Mouse (Mus musculus) CH12.LX (cell line): ENCODE measurements around the gene Tnfrsf12a. TPM values are rescaled to one million over a fixed set of nuclear protein-coding genes. Genes with fewer than 3 reads are reported as not detected.

Source experiments
- DNase-seq: peaks from one replicate; pipeline ENCODE4 v3.0.0-alpha.2; 2013; ENCODE audit errors: extremely low read depth
- H3K27ac ChIP-seq: 2 replicates; pipeline ENCODE4 v1.5.1; 2012; ENCODE audit warnings: low read depth, mild to moderate bottlenecking, control low read depth, moderate library complexity; ENCODE audit not compliant: insufficient read depth
- H3K27me3 ChIP-seq: replicated peaks from 2 replicates; pipeline ENCODE3; 2012; ENCODE audit warnings: inconsistent platforms
- H3K36me3 ChIP-seq, 2 experiments: replicated peaks in 1 of 2; 2 replicates each; pipeline versions ENCODE3 to v1.6.1; 2012; ENCODE audit warnings: inconsistent platforms in 1 of 2, low read length in 1 of 2, mild to moderate bottlenecking in 1 of 2, mixed read lengths in 1 of 2, moderate library complexity in 1 of 2; ENCODE audit not compliant: control insufficient read depth in 1 of 2, insufficient read depth in 1 of 2
- H3K4me1 ChIP-seq, 2 experiments: 2 replicates each; pipeline ENCODE4 v1.6.1; 2012; ENCODE audit warnings: inconsistent platforms in 1 of 2, moderate library complexity in 1 of 2; ENCODE audit not compliant: insufficient read depth in 2 of 2, control insufficient read depth in 1 of 2
- H3K4me2 ChIP-seq: 2 replicates; pipeline ENCODE4 v1.6.1; 2012; ENCODE audit warnings: low read depth, mild to moderate bottlenecking, control low read depth; ENCODE audit not compliant: poor library complexity, insufficient read depth, severe bottlenecking
- H3K4me3 ChIP-seq, 3 experiments: fragments of 150-350 bp in 1 of 3; sonication (generic) in 1 of 3; replicated peaks in 1 of 3; 2 replicates each; pipeline versions ENCODE3 to v1.5.1; 2011 to 2012; ENCODE audit warnings: low read depth in 2 of 3, low read length in 2 of 3, mild to moderate bottlenecking in 2 of 3, moderate library complexity in 2 of 3, control low read depth in 1 of 3, improper control_type of control experiment in 1 of 3, inconsistent platforms in 1 of 3, mixed read lengths in 1 of 3; ENCODE audit not compliant: poor library complexity in 1 of 3
- H3K79me2 ChIP-seq: replicated peaks from 2 replicates; pipeline ENCODE4 v1.6.1; 2012; ENCODE audit warnings: mild to moderate bottlenecking, moderate library complexity; ENCODE audit not compliant: control insufficient read depth, poor library complexity, insufficient read depth, severe bottlenecking; ENCODE audit errors: extremely low read depth
- H3K9ac ChIP-seq: 2 replicates; pipeline ENCODE4 v1.6.1; 2012; ENCODE audit warnings: low read depth, mild to moderate bottlenecking, control low read depth, moderate library complexity; ENCODE audit not compliant: insufficient read depth
- H3K9me3 ChIP-seq: replicated peaks from 2 replicates; pipeline ENCODE3; 2012; ENCODE audit warnings: low read length, inconsistent platforms, mixed read lengths
- BHLHE40 ChIP-seq: IDR thresholded peaks from 2 replicates; pipeline ENCODE4 v1.6.1; 2011; ENCODE audit warnings: mild to moderate bottlenecking, low read depth, low read length, improper control_type of control experiment
- CHD1 ChIP-seq: IDR thresholded peaks from 2 replicates; pipeline ENCODE4 v1.6.1; 2012; ENCODE audit warnings: low read depth, low read length, improper control_type of control experiment, inconsistent platforms
- CTCF ChIP-seq, 2 experiments: IDR thresholded peaks in 1 of 2; conservative IDR thresholded peaks in 1 of 2; 2 replicates each; pipeline ENCODE4 v1.5.1; 2011 to 2012; ENCODE audit warnings: low read depth in 2 of 2, low read length in 2 of 2, improper control_type of control experiment in 1 of 2, inconsistent platforms in 1 of 2, mild to moderate bottlenecking in 1 of 2, moderate library complexity in 1 of 2
- E2F4 ChIP-seq: IDR thresholded peaks from 2 replicates; pipeline ENCODE4 v1.6.1; 2011; ENCODE audit warnings: low read depth, low read length, improper control_type of control experiment; ENCODE audit not compliant: insufficient replicate concordance
- ELF1 ChIP-seq: IDR thresholded peaks from 2 replicates; pipeline ENCODE4 v1.6.1; 2014; ENCODE audit warnings: low read depth, mild to moderate bottlenecking, inconsistent platforms, low read length, improper control_type of control experiment
- EP300 ChIP-seq: IDR thresholded peaks from 2 replicates; pipeline ENCODE4 v1.6.1; 2011; ENCODE audit warnings: low read length, improper control_type of control experiment
- ETS1 ChIP-seq: conservative IDR thresholded peaks from 2 replicates; pipeline ENCODE4 v1.6.1; 2012; ENCODE audit warnings: low read depth, mild to moderate bottlenecking, inconsistent platforms, low read length, improper control_type of control experiment, moderate library complexity
- GABPA ChIP-seq: IDR thresholded peaks from 2 replicates; pipeline ENCODE4 v1.6.1; 2012; ENCODE audit warnings: low read depth, low read length, improper control_type of control experiment, inconsistent platforms; ENCODE audit not compliant: insufficient replicate concordance
- HCFC1 ChIP-seq: IDR thresholded peaks from 2 replicates; pipeline ENCODE4 v1.6.1; 2012; ENCODE audit warnings: low read depth, mild to moderate bottlenecking, inconsistent platforms, low read length, improper control_type of control experiment
- IRF4 ChIP-seq: IDR thresholded peaks from 2 replicates; pipeline ENCODE4 v1.6.1; 2014; ENCODE audit warnings: low read depth, mild to moderate bottlenecking, inconsistent platforms, low read length, improper control_type of control experiment
- JUN ChIP-seq: IDR thresholded peaks from 2 replicates; pipeline ENCODE4 v1.6.1; 2011; ENCODE audit warnings: low read depth, mild to moderate bottlenecking, low read length, improper control_type of control experiment, moderate library complexity; ENCODE audit not compliant: insufficient read depth
- KAT2A ChIP-seq: IDR thresholded peaks from 2 replicates; pipeline ENCODE4 v1.6.1; 2012; ENCODE audit warnings: low read length, improper control_type of control experiment, inconsistent platforms; ENCODE audit not compliant: insufficient replicate concordance
- MAFK ChIP-seq: IDR thresholded peaks from 2 replicates; pipeline ENCODE4 v1.6.1; 2011; ENCODE audit warnings: low read length, improper control_type of control experiment; ENCODE audit not compliant: insufficient replicate concordance
- MAX ChIP-seq: IDR thresholded peaks from 2 replicates; pipeline ENCODE4 v1.6.1; 2011; ENCODE audit warnings: low read length, improper control_type of control experiment
- MAZ ChIP-seq: IDR thresholded peaks from 2 replicates; pipeline ENCODE4 v1.6.1; 2012; ENCODE audit warnings: low read depth, mild to moderate bottlenecking, inconsistent platforms, low read length, improper control_type of control experiment, moderate library complexity
- MEF2A ChIP-seq: IDR thresholded peaks from 2 replicates; pipeline ENCODE4 v1.6.1; 2014; ENCODE audit warnings: low read depth, mild to moderate bottlenecking, inconsistent platforms, low read length, improper control_type of control experiment, borderline replicate concordance
- MXI1 ChIP-seq: IDR thresholded peaks from 2 replicates; pipeline ENCODE4 v1.6.1; 2011; ENCODE audit warnings: mild to moderate bottlenecking, low read depth, low read length, improper control_type of control experiment
- MYC ChIP-seq: IDR thresholded peaks from 2 replicates; pipeline ENCODE4 v1.6.1; 2011; ENCODE audit warnings: low read depth, mild to moderate bottlenecking, improper control_type of control experiment, low read length
- NELFE ChIP-seq: IDR thresholded peaks from 2 replicates; pipeline ENCODE4 v1.6.1; 2011; ENCODE audit warnings: low read depth, low read length, improper control_type of control experiment
- NRF1 ChIP-seq: IDR thresholded peaks from 2 replicates; pipeline ENCODE4 v1.6.1; 2014; ENCODE audit warnings: low read depth, mild to moderate bottlenecking, inconsistent platforms, low read length, improper control_type of control experiment, moderate library complexity
- PAX5 ChIP-seq: IDR thresholded peaks from 2 replicates; pipeline ENCODE4 v1.6.1; 2012; ENCODE audit warnings: low read length, inconsistent platforms, mixed read lengths
- POLR2A ChIP-seq: IDR thresholded peaks from 2 replicates; pipeline ENCODE4 v1.6.1; 2011; ENCODE audit warnings: low read depth, mild to moderate bottlenecking, improper control_type of control experiment, low read length
- POLR2AphosphoS2 ChIP-seq: IDR thresholded peaks from 2 replicates; pipeline ENCODE4 v1.6.1; 2011; ENCODE audit warnings: low read depth, low read length, improper control_type of control experiment
- RAD21 ChIP-seq: IDR thresholded peaks from 2 replicates; pipeline ENCODE4 v1.6.1; 2011; ENCODE audit warnings: low read depth, mild to moderate bottlenecking, low read length, improper control_type of control experiment, moderate library complexity
- RCOR1 ChIP-seq: conservative IDR thresholded peaks from 2 replicates; pipeline ENCODE4 v1.6.1; 2012; ENCODE audit warnings: low read depth, mild to moderate bottlenecking, inconsistent platforms, low read length, improper control_type of control experiment
- SIN3A ChIP-seq: IDR thresholded peaks from 2 replicates; pipeline ENCODE4 v1.6.1; 2012; ENCODE audit warnings: low read length, improper control_type of control experiment, inconsistent platforms
- SMC3 ChIP-seq: IDR thresholded peaks from 2 replicates; pipeline ENCODE4 v1.6.1; 2011; ENCODE audit warnings: low read depth, low read length, improper control_type of control experiment
- TBP ChIP-seq: conservative IDR thresholded peaks from 2 replicates; pipeline ENCODE4 v1.6.1; 2011; ENCODE audit warnings: low read depth, low read length, improper control_type of control experiment
- TCF12 ChIP-seq: IDR thresholded peaks from 2 replicates; pipeline ENCODE4 v1.6.1; 2014; ENCODE audit warnings: low read depth, mild to moderate bottlenecking, inconsistent platforms, low read length, improper control_type of control experiment
- UBTF ChIP-seq: IDR thresholded peaks from 2 replicates; pipeline ENCODE4 v1.6.1; 2012; ENCODE audit warnings: low read depth, mild to moderate bottlenecking, inconsistent platforms, low read length, improper control_type of control experiment, moderate library complexity
- USF1 ChIP-seq: IDR thresholded peaks from 2 replicates; pipeline ENCODE4 v1.6.1; 2014; ENCODE audit warnings: low read depth, mild to moderate bottlenecking, inconsistent platforms, low read length, improper control_type of control experiment
- USF2 ChIP-seq: conservative IDR thresholded peaks from 2 replicates; pipeline ENCODE4 v1.6.1; 2011; ENCODE audit warnings: low read depth, low read length, improper control_type of control experiment
- ZC3H11A ChIP-seq: IDR thresholded peaks from 2 replicates; pipeline ENCODE4 v1.6.1; 2012; ENCODE audit warnings: low read depth, mild to moderate bottlenecking, inconsistent platforms, low read length, improper control_type of control experiment
- ZMIZ1 ChIP-seq: IDR thresholded peaks from 2 replicates; pipeline ENCODE4 v1.6.1; 2012; ENCODE audit warnings: low read depth, mild to moderate bottlenecking, inconsistent platforms, low read length, improper control_type of control experiment
- ZNF384 ChIP-seq: IDR thresholded peaks from 2 replicates; pipeline ENCODE4 v1.6.1; 2012; ENCODE audit warnings: low read depth, low read length, improper control_type of control experiment, inconsistent platforms
- dilution Hi-C: fragments of 300-500 bp; cut with MboI; formaldehyde crosslinking; loops from 2 replicates; pipeline ENCODE4 v1.14.3; 2020; ENCODE audit warnings: low sequenced_read_pairs; ENCODE audit not compliant: extremely low pct_unique_long_range_greater_than_20kb, extremely low pct_ligation_motif_present
- in situ Hi-C: fragments of 300-500 bp; cut with MboI; formaldehyde crosslinking; loops from 3 replicates; pipeline ENCODE4 v1.14.3; 2019; ENCODE audit warnings: low sequenced_read_pairs, low pct_ligation_motif_present, low pct_unique_long_range_greater_than_20kb, mixed read lengths
- polyA plus RNA-seq: library from polyadenylated mRNA; unstranded; fragments of >175 nt; gene quantifications from 2 replicates; pipeline ENCODE4 v1.2.1, GENCODE M21; 2012; ENCODE audit warnings: low read depth; ENCODE audit not compliant: insufficient read length
- total RNA-seq, 2 experiments: library from RNA; depleted of rRNA; stranded (reverse); fragments of 300-350 nt in 1 of 2; fragments of >200 nt in 1 of 2; gene quantifications; 2 replicates each; pipeline ENCODE4 v1.2.3; 2012 to 2014

Gene Tnfrsf12a
- total and polyA plus RNA-seq, 3 experiments: 1.2 to 5.1 (median 1.5) TPM

GRCm38 (mm10) chr17:23726758-23727142 lies 49.5 kb upstream of the Tnfrsf12a start:
- dilution Hi-C loops (no loop called here), in situ Hi-C loops (loop anchor here (10.0 kb wide), 1 partner anchor 52 kb away; the partner anchor contains the start of genes Cldn6, Hcfc1r1, Thoc6 and Tnfrsf12a)
- peaks cover 7% of the 10 kb centered on the region for H3K27me3 ChIP-seq
- no peak overlapping the region for H3K27ac ChIP-seq
- H3K9me3 ChIP-seq: no peaks in the 10 kb centered on the region
- H3K79me2 ChIP-seq: no peaks in the 10 kb centered on the region; the same call in 1 of the 2 replicates
- H3K4me3 ChIP-seq: peak overlapping the region; percentile 61 to 90 (median 84)
- H3K4me2 ChIP-seq: peak overlapping the region; percentile 65
- peaks cover 4 to 28% of the 10 kb centered on the region in 2 experiments for H3K4me1 ChIP-seq
- H3K9ac ChIP-seq: peak overlapping the region; percentile 63
- DNase-seq: peak; percentile 65
- H3K36me3 ChIP-seq: peaks cover 0 to 6% of the 10 kb centered on the region in 2 experiments
- TF ChIP-seq MAX: no peak
- no peak for TF ChIP-seq MYC
- TF ChIP-seq UBTF: no peak
- TF ChIP-seq TBP: no peak
- TF ChIP-seq ZNF384: no peak
- no peak for TF ChIP-seq NELFE
- TF ChIP-seq CTCF (conservative IDR thresholded peaks at IDR 0.05 in 1 of 2, IDR thresholded peaks at IDR 0.05 in 1 of 2; ENCODE audit: low read depth in 2 of 2, low read length in 2 of 2): peak in 1 of 2 experiments; percentile 30; a peak in 1 of 4 replicates
- TF ChIP-seq ETS1: no peak
- TF ChIP-seq JUN: no peak
- TF ChIP-seq CHD1: no peak
- no peak for TF ChIP-seq GABPA
- TF ChIP-seq BHLHE40: peak; percentile 44; the same call in 1 of the 2 replicates
- no peak for TF ChIP-seq NRF1
- TF ChIP-seq ZMIZ1: no peak
- no peak for TF ChIP-seq SIN3A
- no peak for TF ChIP-seq USF1
- TF ChIP-seq ELF1: no peak
- TF ChIP-seq POLR2A: no peak
- no peak for TF ChIP-seq MAZ
- TF ChIP-seq HCFC1: no peak
- TF ChIP-seq TCF12: no peak
- TF ChIP-seq MXI1: no peak; the same call in 1 of the 2 replicates
- no peak for TF ChIP-seq KAT2A
- peak; percentile 3 for TF ChIP-seq RAD21
- peak; percentile 13; the same call in 1 of the 2 replicates for TF ChIP-seq SMC3
- TF ChIP-seq IRF4: peak; percentile 16; the same call in 1 of the 2 replicates
- no peak for TF ChIP-seq ZC3H11A
- TF ChIP-seq USF2: no peak
- TF ChIP-seq E2F4: no peak
- TF ChIP-seq MAFK: no peak
- no peak for TF ChIP-seq RCOR1
- no peak for TF ChIP-seq POLR2AphosphoS2
- no peak for TF ChIP-seq MEF2A
- TF ChIP-seq PAX5: no peak
- no peak for TF ChIP-seq EP300
